Mouse (Mus musculus) adrenal gland, adult 18-20 months (tissue): ENCODE data around the gene Itpk1. TPM values are rescaled to one million over a fixed set of nuclear protein-coding genes. Genes with fewer than 3 reads are reported as not detected.

Source experiments
- DNase-seq, 2 experiments: peaks; one replicate each; pipeline ENCODE4 v3.0.0; 2021 to 2022; ENCODE audit warnings: low spot score in 2 of 2
- total RNA-seq, 2 experiments: library from RNA; stranded (reverse); gene quantifications; 1 replicate in 1 of 2; 2 replicates in 1 of 2; pipeline ENCODE4 v1.2.3; 2021

Itpk1 gene
- total RNA-seq, 2 experiments from 2014 or later = 49.7 to 156 TPM

DNA sequence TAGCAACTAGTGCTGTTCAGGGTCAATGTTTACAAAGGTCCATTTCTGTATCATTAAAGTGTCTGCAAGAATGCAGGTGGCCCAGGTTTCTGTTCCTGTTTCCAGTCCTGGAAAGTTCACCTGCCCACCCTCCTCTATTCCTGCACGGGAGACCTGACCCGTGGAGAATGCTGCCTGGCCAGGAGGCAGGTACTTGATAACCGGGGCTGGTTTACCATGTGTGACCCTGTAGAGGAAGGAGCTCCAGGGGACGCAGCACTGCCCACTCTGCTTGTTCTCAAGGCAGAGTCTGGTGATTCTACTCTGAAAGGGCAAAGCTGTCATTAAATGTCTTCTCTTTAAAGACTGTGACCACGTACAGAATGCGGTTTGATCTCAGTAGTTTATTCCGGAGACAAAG is 136.5 kb downstream of the Itpk1 start:
- DNase-seq = no peak

DNA sequence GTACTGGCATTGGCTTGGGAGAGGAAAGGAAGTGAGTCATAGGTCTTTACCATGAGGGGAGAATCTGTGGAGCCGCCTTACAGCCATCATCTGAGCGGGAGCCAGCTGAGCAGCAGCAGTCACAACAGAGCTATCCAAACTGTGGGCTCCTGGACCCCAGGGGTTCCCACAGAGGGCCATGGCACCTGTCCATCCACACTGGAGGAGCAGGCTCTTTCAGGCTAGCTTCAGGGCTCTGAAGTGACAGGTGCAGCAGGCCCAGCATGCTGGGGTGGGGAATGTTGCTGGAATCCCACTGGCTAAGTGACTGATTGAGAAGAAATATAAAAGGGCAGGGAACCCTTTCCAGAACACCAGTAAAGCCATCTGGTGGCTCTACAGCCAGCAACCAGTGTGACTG is 137.8 kb downstream of the Itpk1 start:
- no peak for DNase-seq

DNA sequence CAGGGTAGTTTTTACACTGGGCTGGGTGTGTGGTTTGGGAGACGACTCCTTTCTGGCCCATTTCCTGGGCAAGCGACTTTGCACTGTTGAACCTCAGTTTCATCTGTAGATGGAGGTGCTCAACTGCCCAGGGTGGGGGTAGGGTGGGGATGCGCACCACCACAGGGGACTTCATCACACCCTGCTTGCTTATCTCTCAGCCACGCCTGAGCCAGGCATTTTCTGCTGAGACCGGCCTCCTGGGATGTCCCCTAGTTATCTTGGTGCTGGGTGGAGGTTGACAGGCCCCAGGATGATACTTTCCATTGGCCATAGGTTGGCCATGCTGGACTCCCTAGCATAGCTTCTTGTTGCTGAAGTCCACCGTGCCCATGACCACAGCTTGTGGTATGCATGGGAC is 139.6 kb downstream of the Itpk1 start:
- no peak for DNase-seq

DNA sequence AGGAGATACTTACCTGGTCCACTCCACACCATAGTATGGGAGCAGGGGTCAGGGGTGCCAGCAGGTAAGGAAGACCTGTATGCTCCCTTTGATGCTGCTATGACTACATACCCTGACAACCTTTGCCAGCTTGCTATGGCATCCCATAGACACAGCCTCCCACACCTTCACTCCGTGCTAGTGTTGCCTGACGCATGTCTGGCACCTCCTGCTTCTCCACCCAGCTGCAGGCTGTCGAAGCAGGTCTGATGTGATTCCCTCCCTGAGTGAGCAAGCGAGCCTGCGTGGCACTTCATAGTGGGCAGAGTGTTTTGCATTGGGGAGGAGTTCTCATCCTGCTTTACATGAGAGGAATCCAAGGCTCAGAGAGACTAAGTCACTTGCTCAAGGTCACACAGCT is 147.4 kb downstream of the Itpk1 start:
- no peak for DNase-seq

DNA sequence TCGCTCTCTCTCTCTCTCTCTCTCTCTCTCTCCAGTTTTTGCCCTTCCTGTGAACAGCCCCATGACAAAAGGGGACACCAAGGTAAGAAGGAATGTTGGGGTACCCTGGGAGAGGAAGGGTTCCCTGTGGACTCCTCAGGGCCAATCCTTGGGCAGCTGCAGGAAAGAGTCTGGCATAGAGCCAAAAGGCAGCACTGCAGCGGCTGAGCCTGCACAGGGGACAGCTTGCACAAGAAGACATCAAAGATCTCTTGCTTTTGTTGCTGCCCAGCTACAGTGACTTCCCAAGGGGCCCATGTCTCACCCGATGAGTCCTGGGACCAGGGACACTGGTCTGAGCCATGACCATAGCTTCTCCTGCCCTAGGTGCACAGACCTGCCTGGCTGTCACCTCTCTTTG is 148.9 kb downstream of the Itpk1 start:
- no peak for DNase-seq

DNA sequence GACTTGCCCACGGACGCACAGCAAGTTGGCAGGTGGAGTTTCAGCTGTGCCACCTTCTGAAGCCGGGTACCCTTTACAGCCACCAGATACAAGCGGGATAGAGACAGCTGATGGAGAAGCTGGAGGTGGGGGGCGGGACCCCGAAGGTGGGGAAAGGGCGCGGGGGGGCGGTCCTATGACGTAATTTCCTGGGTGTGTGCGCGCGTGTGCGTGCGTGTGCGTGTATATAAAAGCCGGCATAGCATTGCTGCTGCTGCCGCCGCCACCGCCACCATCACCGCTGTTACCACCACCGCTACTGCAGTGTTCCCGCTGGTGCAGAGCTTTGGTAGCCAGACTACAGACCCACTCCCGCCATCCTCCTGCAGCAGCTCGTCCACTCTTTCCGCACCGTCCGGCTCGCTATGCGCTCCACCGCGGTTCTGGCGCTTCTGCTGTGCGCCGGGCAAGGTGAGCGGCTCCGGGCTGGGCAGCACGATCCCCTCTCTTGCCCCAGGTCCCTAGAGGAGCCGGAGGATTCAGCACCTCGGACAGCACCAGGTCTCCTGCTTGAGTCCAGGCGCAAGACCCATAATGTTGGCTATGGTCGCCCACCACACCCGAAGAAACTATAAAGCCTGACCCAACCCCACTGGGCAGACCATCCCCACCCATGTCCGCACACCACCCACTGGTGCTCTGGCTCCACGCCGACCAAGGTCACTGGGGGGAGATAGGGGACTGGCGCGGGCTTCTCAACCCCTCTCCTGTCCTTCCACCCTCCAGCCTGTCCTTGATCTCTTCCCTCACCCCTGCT is 149.8 kb downstream of the Itpk1 start, which contains the start of gene Chga:
Gene Chga (plus strand): TSS at position 249 of the 796 bp plus-strand sequence.
- DNase-seq = peak; percentile 68 to 72

DNA sequence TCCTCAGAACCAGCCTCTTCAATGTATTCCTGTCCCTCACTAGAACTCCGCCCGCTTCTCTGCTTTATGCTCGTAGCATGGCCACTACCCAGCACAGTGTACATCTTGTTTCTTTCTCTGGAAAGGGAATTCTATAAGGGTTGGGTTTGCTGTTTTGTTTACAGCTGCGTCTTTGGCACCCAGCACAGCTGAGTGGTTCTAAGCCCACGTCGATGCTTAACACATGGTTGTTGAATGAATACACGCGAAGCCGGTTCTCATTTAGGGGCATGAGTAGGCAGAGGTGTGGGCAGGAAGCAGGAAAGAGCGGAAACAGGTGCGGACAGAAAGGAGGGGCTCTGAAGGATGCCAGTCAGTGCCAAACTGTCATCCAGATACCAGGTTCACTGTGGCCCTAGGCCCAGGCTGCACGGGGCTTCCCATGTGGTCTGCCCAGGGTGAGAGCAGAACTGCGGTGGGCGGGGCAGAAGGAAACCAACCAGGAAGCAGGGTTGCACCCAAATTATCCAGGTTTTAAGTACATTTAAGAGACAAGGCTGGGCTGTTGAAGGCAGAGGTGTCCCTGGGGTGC is 150.9 kb downstream of the Itpk1 start:
- DNase-seq = no peak

DNA sequence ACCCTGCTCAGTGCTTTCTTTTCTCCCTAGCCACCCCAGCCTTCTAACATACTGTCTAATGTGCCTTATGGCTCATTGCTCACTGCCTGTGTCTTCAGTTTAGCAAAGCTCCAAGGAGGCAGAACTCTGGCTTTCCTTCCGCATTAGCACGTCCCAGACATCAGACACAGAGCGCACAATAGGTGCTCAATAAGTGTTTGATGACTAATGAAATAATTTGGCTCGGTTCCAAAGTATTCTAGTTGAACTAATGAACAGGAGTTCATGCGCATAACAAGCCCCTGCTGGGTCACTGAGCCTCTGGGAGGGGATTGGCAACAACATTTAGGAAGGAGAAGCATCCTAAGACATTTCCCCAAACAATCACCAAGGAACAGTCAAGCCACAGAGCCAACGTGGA is 152.7 kb downstream of the Itpk1 start:
- DNase-seq = no peak

DNA sequence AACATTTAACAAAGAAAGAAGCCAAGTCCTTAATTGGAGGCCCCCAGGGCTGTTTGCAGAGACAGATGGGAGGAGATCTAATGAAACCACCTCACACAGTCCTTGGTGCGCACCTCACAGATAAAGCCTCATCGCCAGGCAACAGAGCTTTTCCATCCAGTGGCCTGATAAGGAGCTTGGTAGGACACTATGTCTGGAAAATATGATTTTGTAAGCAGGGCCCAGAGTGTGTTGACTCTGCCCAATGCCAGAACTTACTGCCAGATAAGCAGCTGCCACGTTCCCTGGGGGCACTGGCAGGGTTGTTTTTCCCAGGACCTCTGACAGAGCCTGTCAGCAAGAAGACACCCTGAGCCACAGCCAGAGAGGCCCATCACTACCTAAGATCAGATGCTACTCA is 153.5 kb downstream of the Itpk1 start:
- DNase-seq = no peak

DNA sequence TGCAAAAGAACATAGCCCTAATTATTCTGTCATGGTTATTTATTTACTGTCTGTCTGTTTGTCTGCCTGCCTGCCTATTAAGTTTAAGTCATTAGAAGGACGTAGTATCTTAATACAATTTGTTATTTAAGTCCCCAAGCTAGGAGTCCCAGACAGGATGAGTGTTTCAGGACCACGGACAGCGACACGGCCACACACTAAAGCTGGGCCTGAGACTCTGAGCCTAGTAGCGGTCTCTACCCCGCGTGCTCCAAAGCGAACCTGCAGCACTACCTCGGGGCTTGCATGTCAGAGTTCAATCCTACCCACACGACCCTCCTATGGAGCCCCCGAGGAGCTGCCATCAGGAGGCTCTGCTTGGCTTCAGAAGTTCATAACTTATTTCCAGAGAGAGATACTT is 154.2 kb downstream of the Itpk1 start:
- peak; percentile 65 to 73 for DNase-seq

DNA sequence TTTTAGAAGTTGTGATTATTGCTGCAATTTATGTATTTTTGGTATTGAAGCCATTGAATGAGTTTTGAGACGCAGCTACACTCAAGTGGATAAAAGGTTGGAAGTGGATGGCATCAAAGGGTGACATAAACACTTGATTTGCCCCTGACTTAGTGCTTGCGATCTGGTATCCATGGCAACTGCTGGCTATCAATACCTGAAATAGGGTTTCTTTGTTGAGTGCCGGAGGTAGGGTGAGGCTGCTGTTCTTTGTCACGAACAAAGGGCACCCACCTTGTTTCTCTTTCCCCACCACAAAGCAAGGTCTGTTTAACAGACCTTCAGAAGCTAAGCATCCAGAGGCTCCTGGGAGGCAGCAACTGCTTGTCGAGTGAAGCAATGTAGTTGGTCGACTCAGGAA is 159.6 kb downstream of the Itpk1 start:
- no peak for DNase-seq

DNA sequence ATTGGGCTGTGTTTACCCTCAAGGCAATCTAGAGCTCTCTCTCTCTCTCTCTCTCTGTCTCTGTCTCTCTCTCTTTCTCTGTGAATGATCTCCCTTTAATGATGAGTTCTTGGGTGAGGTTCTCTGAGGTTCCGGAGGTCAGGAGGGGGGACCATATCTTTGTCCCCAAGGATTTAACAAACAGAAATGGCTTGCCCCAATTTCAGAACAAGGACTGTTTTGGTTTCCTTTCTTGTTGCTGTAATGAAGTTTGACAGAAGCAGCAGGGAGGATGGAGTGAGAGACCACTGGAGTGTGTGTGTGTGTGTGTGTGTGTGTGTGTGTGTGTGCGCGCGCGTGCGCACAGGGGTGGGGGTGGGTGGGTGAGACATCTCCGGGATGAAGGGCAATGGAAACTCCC is 163.6 kb downstream of the Itpk1 start:
- no peak for DNase-seq

DNA sequence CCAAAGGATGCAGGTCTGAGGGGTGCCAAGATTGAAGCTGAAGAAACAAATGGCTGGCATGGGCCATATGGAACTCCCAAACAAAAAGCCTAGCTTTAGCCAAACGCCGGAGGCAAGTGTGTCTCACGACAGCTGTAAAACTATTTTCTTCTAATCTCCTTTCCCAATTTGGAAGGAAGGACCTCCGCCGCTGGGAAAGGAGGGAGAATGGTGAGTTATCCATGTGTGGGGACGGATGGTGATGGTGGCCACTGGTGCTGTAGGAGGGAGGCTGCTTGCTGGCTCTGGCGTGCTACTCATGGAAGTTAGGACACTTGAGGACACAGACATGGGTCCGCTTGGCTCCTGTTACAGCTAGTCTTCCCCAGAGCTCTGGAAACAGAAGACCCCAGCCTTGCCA is 164.5 kb downstream of the Itpk1 start:
- DNase-seq = no peak

DNA sequence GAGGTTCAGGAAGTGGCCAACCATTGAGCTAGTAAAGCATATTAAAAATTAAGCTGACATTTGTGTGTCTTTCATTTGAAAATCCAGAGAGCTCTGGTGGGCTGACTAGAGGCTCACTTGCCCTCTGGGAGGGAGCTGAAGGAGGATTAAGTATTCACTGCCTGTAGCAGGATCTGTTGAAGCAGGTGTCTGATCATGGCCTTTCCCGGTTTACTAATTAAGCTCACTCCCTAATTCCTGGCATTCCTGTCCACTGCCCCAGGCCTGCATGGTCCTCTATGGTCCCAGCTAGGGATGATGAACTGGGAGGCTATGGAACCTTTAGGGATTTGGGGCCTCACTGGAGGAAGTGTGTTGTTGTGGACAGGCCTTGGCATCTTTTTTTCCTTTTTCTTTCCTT is 168.9 kb downstream of the Itpk1 start:
- no peak for DNase-seq

DNA sequence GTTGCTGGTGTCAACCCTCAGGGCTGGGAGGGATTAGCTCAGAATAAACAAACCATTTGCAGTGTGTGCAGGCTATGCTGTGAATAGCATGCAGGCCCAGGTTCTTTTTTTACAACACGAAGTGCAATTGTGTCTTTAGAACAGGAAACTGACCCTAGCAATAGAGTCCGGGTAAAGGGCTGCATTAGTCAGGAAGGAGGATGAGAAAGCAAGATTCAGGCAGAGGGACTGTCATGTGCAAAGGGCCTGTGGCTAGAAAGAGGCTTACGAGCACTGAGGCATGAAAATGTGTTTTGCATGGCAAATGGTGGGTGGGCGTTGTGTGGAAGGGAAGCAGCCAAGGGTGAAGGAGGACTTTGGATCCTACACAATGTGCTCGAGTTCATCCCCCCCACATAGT is 176.7 kb downstream of the Itpk1 start:
- DNase-seq = no peak

DNA sequence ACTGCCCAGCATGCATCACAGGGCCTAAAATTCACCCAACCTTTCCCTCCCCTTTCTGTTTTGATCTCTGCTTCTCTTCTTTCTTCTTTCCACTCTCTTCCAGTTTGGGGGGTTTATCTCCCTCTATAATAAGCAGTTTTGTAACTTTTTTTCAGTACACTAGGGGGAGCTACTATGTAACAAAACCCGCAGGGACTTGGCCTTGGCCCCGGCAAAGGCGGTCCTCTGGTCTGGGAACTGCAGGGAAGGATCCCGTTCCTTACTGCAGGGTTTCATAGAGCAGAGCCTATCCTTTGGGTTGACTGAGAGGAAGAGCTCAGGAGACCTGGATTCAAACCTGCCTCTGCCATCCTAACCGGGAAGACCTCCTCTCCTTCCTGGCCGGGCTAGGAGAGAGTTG is 180.0 kb downstream of the Itpk1 start:
- DNase-seq = no peak

DNA sequence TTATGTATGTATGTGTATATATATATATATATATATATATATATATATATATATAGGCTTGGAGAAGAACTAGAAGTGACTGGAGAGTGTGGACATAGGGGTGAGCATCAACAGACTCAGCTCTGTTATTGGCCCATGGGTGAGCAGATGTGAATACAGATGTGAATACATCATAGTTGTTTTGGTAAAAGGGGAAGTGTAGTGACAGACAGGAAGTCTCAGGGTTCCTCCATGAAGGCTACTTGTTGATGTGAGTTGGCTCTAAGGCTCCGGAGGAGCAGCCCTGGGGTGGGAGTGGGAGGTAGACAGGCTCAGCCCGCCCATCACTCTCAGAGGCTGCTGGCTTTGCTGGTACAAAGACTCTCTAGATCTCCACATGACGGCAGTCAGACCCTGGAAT is 180.5 kb downstream of the Itpk1 start:
- no peak for DNase-seq

DNA sequence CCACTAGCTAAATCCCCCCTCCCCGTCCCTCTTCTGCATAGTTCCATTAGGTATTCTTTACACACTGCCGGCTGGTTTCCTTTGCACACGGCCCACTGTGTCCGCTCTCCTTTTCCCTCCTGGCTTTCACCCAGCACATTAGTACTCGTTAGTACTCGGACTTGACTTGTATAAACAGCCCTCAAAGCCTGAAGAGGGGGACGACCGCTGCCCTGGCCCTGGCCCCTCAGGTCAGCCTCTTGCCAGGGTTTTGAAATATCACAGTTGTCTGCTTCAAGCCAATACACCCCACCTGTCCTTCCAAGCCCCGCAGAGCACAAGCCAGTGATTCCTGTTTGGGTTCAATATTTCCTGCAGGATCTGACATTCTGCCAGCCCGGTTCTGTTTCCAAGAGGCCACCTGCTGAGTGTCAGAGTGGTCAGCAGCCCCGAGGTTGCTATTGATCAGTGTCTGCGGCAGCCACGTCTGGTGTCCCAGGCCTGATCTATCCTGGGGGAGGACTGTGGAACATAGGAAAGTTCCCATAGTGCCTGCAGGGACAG is 182.9 kb downstream of the Itpk1 start:
- DNase-seq = no peak

DNA sequence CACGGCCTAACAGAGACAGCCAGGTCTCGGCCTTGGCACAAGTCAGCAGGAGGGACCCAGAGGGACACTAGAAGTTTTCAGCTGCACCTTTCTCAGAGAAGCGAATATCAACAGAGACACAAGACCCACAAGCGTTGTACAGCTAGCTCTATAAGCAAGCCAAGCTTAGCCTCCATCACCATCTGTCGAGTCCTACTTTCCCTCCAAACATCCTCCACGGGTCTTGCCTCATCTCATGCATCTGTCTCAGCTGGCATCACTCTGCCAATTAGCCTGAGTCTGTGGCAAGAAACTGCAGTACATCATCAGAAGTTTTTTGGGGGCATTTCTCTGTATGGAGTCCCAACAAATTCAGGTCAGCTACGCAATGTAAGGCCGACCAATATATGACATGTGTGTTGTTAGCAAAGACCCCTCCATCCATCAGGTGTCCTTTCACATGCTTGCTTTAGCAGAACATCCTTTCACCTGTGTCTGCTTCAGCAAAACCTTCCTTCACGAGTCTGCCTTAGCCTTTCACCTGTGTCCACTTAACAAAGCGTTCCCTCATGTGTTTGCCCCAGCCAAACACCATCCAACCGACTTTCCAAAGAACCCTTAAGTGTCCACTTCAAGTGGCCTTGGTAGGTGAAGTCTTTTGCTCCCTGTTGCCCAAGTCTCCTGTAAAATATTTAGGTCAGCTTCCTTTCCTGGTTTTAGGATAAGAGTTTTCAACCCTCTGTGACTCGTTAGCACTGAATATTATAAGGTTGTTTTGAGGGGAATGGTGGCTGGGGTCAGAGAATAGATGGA is 184.6 kb downstream of the Itpk1 start:
- DNase-seq = no peak
